Mouse (Mus musculus) right cerebral cortex, postnatal 10 days (tissue): ENCODE results near the gene Cdk20.

Experiments
- DNase-seq, 2 experiments: peaks; one replicate each; pipeline ENCODE4 v3.0.0; 2021; ENCODE audit warnings: low spot score in 2 of 2

Gene Cdk20

GRCm38 (mm10) chr13:64432017-64432995 lies at the start of gene Cdk20:
Gene Cdk20 (plus strand): TSS chr13:64432314.
- peak; percentile 95 to 98 for DNase-seq

GRCm38 (mm10) chr13:64384937-64385336 lies 47.2 kb upstream of the Cdk20 start:
- no peak for DNase-seq

DNA sequence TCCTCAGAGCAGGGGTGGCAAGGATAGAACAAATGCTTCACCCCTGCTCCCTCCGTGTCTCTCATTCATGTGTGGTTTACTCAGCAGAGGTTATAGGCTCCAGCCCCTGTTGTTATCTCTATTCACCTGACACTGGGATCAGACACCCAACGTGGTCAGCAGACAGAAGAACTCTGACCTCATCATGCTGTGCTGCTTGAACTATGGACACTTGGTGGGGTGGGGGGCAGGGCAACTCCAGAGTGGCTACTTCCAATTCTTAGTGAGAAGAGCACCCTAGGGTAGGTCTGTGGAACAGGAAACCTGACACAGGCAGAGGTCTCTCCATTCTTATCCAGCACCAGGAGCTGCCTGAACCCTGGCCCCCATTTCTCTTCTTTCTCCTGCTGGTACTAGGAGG lies 46.1 kb upstream of the Cdk20 start:
- no peak for DNase-seq

DNA sequence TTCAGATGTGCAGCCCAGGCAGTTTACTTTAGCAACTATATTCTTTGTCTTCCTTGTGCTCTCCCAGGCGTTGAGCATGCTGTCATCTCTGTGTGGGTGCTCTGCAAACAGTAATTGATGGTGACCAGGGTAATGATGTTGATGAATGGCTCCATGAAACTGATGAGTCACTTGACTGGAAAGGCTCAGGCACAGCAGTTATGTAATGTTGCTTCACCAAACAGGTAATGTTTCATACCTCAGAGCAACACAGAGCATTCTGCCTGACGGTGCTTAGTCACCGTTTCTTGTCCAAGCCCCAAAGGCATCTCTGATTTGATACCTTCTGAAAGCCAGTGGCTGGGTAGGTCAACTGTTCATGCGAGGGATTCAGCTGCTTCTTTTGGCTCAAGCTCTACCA lies 43.7 kb upstream of the Cdk20 start:
- no peak for DNase-seq

- no peak for DNase-seq
These were observed 35.1 kb upstream of the Cdk20 start for GRCm38 (mm10) chr13:64396979-64397378.

DNA sequence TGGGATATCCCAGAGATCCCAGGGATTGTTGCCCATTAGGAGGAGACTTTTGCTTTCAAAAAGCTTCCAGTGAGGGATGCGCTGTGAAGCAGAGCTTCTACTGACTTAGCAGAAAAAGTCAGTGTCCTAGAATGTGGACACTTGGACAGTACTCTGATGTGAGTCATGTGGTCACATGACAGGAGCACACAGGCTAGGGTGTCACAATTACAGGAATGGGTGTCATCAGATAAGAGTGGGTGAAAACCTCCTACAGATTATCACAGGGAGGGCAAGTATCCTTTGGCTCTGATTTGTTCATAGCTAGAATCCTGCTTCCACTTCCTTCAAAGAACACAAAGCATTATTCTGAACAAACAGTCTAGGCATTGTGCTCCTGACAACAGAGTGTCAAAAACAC lies 34.0 kb upstream of the Cdk20 start:
- DNase-seq = no peak

DNA sequence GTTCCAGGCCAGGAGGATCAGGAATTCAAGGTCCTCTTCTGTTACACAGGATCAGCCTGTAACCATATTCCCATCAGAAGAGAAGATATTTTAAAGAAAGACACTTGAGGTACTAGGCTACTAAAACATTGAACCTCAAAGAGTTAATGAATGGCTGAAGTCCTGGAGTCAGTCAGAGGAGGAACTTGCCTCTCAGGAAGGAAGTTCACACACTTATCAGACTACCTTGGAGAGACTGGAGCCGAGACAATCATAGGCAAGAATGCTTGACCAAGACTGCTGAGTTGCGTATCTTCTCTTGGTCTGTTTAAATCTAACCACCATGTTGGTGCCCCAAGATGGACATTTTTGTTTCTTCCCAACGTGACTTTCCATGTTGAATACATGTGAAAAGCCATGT lies 32.2 kb upstream of the Cdk20 start:
- DNase-seq = no peak

- peak; percentile 21 to 30 for DNase-seq
These were observed 31.2 kb upstream of the Cdk20 start for GRCm38 (mm10) chr13:64400801-64401361.

DNA sequence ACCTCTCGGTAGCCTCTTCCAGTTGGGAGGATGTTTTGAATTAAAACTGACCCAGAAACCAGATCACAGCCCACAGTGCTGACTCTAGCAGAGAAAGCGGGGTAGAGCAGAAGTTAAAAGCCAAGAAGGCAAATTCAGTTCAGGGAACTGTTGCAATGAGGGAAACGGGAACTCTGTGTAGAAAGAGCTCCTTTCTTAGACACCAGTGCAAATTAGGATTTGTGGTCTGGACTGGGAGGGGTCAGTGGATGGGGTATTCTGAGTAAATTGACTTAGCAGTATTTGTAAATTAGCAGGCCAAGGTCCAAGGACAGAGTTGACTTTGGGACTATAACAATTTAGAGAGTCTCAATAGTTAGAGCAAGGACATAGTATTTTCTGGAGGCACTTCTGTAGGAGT lies 30.1 kb upstream of the Cdk20 start:
- peak; percentile 22 for DNase-seq

- no peak for DNase-seq
These were observed 29.6 kb upstream of the Cdk20 start for GRCm38 (mm10) chr13:64402504-64402949.

GRCm38 (mm10) chr13:64402951-64403460 lies 29.1 kb upstream of the Cdk20 start:
- DNase-seq = no peak

DNA sequence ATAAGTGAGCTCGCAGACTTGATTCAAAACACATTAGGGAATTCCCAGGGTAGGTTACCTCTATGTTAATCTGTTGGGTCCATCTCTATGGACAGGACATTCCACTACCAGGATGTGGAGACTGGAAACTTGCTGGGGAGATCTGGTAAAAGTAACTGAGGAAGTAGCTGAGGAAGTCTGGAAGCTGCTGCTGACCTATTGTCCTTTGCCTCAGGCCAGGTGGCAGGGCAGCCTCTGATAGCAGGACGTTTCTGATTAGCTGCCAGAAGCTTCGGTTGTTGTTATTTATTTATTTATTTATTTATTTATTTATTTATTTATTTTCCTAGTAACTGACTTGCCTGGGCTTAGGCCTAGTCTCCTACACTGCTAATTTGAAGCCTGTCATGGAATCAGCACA lies 28.6 kb upstream of the Cdk20 start:
- DNase-seq = no peak

- peak; percentile 60 to 61 for DNase-seq
These were observed 26.6 kb upstream of the Cdk20 start for GRCm38 (mm10) chr13:64405550-64405949.

DNA sequence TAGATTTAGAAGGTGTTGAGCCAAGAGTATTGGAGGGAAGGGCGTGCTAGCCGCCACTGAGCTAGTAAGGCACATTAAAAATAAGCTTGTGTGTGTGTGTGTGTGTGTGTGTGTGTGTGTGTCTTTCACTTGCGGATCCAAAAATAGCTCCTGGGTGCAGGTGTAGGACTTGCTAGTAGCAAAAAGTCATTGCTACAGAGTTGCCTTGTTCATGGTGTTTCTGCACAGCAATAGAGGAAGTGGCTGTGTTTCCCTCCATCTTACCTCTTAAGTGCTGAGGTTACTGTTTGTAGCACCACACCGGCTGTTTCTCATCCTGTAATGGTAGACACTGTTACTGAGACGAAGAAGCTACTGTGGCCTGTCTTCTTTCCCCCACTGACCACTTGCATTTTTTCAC lies 24.1 kb upstream of the Cdk20 start:
- DNase-seq = no peak

DNA sequence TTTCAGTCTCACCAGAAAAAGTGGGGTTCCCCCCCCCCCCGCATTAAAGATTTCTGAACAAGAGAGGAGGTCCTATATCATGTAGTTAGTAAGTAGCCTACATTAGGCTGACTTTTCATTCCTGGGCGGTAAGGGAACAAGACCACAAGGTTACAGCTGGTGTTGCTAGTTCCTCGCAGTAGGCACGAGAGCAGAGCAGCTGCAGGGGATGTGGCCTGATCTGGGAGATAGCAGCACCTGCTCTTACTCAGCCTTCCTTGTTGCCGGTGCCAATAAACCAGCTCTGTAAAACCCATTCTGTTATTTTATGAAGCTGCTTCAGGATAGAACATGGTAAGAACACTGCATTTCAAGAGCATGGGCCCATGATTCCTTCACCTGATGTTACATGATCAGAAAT lies 21.5 kb upstream of the Cdk20 start:
- no peak for DNase-seq

DNA sequence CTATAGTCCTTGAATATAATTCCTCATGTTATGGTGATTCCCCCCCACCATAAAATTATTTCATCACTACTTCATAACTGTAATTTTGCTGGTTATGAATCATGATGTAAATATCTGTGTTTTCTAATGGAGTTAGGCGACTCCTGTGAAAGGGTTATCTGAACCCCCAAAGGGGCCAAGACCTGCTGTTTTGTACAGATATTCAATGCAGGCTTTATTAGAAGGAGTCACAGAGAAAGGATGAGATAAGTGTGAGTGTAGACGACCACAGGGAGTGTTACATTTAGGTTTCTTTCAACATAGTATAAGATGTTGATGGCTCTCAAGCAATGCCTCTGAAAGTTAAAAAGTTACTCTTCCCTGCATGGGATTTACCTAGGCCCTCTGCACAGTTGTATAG lies 20.8 kb upstream of the Cdk20 start:
- no peak for DNase-seq

DNA sequence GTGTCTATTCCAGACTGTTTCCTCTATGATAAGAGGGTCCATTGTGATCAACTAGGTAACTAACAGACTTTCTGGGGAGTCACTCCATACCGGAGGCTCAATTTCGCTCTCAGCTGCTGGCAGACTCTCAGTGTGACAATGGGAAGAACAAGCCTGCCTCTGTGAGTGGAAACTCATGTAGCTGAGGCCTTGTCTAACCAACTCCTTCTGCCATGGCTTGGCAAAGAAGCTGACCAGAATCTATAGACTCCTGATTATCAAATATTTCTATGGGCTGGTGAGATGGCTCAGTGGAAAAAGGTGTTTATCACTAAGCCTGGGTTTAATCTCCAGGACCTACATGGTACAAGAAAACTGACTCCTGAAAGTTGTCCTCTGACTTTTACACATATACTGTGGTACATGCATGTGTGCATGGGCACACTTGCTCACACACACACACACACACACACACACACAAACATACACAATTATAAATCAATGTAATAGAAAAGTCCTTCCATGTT lies 19.3 kb upstream of the Cdk20 start:
- DNase-seq = no peak

GRCm38 (mm10) chr13:64415659-64416058 lies 16.5 kb upstream of the Cdk20 start:
- no peak for DNase-seq

GRCm38 (mm10) chr13:64416955-64417601 lies 15.0 kb upstream of the Cdk20 start:
- no peak for DNase-seq

DNA sequence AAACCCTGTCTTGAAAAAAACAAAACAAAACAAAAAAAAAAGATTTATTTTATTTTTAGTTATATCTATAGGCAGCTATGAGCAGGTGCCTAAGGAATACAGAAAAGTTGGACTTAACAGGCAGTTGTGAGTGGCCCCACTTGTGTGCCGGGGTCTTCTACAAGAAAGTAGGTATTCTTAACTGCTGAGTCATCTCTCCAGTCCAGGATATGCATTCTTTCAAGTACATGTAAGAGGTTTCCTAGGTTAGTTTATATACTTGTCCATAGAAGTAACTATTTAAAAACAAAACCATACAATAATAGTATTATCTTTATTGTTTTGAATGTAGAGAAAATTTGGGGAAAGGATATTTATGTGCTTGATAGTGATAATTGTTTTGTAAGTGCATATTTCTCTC lies 11.3 kb upstream of the Cdk20 start:
- DNase-seq = no peak

GRCm38 (mm10) chr13:64421386-64421785 lies 10.7 kb upstream of the Cdk20 start:
- no peak for DNase-seq

DNA sequence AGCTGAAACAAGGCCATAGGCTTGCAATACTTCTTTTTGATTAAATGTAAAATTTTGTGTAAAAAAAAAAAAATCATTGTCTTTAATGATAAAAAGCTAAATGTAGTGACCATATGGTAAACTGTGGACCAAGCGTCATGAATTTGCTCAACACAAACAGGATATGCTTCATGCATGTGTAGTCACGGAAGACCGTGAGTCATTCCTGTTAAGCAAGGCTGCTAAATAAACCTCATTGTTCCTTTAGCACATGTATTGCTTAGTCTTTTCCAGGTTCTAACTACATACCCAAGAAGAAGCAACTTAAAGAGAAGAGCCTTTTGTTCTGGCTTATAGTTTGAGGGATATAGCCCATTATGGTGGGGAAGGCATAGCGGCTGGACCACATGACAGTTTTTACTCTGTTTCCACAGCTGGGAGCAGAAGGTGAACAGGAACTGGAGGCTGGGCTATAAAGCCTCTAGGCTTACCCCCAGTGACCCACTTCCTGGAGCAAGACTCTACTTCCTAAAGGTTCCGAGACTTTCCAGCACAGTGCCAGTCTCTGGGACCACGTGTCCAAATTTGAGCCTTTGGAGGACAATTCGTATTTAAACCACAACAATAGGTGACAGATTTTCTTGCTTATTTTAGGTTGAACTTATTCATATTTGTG lies 10.0 kb upstream of the Cdk20 start:
- DNase-seq = no peak
